Mouse (Mus musculus) A20 (cell line): ENCODE results near the gene Esr2.

Source experiments
- DNase-seq: peaks from one replicate; pipeline ENCODE4 v3.0.0-alpha.2; 2011; ENCODE audit warnings: low read depth, low spot score

Gene Esr2

DNA sequence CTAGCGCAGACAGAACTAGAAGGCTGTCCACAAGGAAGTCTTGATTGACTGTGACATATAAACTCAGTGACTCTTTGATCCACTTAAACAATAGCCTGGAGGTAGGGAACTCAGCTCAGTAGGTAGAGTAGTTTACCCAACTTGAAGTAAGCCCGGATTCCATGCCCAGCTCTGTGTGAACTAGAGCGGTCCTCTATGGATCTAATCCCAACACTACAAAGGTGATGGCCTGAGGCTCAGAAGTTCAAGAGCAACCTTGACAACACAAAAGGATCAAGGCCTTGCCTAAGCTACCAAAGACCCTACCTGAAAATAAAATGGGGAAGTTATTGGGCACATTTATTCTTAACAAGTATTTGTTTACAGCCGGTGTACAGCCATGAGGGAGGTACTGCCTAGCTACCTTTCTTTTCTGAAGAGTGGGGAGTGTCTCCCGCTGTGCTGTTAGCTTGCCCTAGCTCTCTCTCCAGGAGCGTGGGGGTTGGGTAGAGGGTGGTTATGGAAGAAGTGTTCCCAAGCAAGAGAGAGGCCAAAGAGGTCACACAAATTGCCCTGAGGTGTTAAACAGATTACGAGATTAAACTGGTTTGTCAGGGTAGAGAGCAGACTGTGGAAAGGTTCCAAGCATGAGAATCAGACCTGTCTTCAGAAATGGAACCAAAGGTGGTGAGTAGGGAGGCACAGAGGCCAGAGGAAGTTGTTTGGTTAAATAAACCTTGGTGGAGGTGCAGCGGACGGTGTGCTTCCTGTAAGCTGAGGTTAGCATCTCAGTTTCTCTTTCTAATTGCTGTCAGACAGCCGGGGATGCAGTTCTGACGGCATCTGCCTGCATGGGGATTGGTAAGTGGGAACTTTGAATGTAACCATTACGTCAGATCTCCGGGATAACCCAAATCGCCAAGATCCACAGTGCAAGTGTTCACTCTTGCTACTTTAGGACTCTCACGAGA, 90.8 kb downstream of the Esr2 start:
- peak; percentile 78 for DNase-seq

GRCm38 (mm10) chr12:76085066-76085465, 92.0 kb downstream of the Esr2 start:
- DNase-seq: no peak

- no peak for DNase-seq
Measured at GRCm38 (mm10) chr12:76081557-76082211, 95.4 kb downstream of the Esr2 start.

DNA sequence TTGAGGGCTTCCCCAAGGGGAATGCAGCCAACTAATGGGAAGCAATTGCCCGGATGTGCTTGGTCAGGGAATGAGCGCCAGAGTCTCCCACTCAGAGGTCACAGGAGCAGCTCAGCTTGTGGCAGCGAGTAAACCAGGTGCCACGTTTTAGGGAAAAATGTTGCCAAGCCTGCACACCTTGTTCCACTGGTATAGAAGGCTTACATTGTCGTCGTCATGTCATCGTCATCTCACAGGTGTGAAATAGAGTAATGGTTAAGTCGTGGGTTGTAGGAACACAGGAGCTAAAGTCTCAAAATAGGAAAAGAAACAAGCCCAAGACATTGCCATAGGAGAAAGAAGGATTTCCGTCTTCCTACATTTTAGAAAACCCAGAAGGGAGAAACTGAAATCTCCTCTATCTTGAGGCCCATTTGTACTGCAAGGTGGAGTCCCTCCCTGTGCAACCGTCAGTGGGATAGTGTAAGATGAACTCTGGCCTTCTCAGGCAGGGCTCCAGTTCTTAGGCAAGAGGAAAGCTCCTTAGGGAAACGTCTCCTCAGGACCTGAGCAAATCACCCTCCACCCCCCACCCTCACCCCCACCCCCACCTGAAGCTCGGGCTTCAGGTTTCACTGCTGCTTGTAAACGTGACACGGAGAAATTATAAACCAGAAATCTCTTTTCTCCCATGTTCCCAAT, 96.0 kb downstream of the Esr2 start:
- DNase-seq: no peak

GRCm38 (mm10) chr12:76073981-76074380, 103.1 kb downstream of the Esr2 start:
- DNase-seq: no peak

DNA sequence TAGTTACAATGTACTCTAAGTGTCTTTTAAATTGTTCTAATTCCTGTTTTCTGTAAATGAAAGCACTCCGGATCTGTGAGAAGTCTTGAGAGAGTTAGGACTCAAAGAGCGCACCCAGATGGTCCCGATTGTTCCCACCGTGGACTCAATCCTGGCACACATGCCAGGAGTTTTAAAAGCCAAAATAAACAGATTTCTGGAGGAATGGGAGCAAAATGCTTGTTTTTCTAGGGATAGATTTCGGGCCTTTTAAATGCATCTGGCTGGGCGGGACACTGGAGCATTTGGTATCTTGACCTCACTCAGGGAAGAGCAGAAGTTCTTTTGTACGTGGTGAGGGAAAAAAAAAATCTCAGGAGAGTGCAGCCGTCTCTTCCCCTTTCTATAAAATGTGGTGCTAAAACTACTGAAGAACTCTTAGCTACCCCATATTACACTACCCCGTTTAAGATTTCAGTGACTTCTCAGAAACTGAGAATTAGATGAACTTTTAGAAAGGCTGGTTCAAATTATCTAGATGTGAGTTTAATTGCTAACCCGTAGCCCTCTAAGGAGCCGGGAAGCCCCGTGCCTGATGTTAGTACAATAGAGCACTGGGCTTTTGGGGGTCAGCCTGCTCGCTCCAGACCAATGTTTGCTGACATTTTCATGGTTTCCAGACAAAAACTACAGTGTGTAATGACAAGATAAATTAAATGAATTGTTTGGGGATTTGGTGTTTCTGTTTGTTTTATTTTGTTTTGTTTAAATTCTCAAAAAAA, 103.8 kb downstream of the Esr2 start:
- no peak for DNase-seq

DNA sequence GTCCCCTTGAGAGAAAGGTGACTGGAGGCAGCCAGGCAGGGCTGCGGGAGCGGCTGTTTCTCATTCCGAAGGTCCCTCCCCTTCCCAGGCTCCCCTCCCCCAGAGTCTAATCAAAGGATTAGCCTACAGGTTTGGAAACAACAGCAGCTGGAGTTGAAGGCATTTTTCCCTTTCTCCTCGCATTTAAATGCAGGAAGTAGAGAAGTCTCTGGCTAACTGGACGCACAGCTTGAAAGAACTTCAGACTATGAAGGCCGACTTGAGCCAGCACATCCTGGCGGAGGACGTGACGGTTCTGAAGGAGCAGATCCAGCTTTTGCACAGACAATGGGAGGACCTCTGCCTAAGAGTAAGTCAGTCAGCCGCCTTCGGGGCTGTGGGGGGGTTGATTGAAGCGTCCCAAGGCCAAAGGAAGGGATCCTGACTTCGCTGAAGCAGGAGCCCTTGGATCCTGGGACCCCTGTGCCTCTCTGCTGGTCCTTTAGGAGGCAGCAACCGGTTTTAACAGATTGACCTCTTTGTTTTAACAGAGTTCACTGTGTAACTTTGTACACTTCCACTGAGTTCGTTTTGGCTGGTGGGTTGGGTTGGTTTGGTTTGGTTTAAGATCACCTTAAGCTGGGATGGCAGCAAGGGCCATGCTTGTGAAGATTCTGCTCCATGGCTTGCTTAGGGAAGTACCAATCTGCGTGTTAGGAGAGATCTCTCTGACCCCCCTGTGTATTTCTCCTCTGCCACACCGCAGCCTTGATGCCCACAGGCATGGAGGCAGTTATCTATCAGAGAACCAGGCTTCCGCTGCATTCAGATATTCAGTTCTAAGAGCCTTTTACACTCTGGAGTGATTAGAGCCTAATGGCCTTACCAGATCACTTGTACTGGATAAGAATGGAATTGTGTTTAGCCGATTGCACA, 104.9 kb downstream of the Esr2 start:
- DNase-seq: no peak
